Mouse (Mus musculus) kidney, adult 2 months (tissue): ENCODE data around the gene Olfml2a.

Source experiments
- CTCF ChIP-seq: fragments of 200-500 bp; conservative IDR thresholded peaks from 2 replicates; pipeline ENCODE4 v1.5.1; 2011; ENCODE audit warnings: low read depth, mild to moderate bottlenecking, control low read depth, low read length, moderate library complexity, mixed read lengths; ENCODE audit not compliant: insufficient read depth, insufficient read length
- POLR2A ChIP-seq: fragments of 200-500 bp; IDR thresholded peaks from one replicate; pipeline ENCODE4 v1.6.1; 2011; ENCODE audit warnings: low read depth, low read length, control low read depth

GRCm38 (mm10) chr2:38908604-38909003 lies 23.2 kb upstream of the Olfml2a start:
- no peak for TF ChIP-seq CTCF
- no peak for TF ChIP-seq POLR2A
